In genomic region chr19:29463645-29464395, GRCm38 (mm10) we compare ENCODE assay signal across 28 mouse cellular contexts. TPM values are rescaled to one million over a fixed set of nuclear protein-coding genes. Genes with fewer than 3 reads are reported as not detected.
A peak's percentile ranks its signal among the peaks of the same experiment; 100 is the strongest.
DNase-seq lines count a peak whose midpoint lies in the region; ATAC-seq and TF ChIP-seq lines count a peak whose summit lies in the region.
"Had no signal": no experiment of that assay in that cellular context is flagged by ENCODE, and none has a peak within 500 bp of the region (broad histone marks: within the 10 kb centered on the region; RNA-seq: fewer than 3 reads in every experiment).

No protein-coding gene starts in this region.

- in situ Hi-C loops in CH12.LX (cut with MboI; ENCODE audit: low pct_ligation_motif_present, low pct_unique_long_range_greater_than_20kb, low sequenced_read_pairs): no loop called here

- peak; percentile 5; the same call in 1 of the 2 replicates for TF ChIP-seq CTCF in lung, postnatal 0 days (IDR thresholded peaks at IDR 0.05)
- TF ChIP-seq CTCF in CH12.LX (conservative IDR thresholded peaks at IDR 0.05 in 1 of 2, IDR thresholded peaks at IDR 0.05 in 1 of 2; ENCODE audit: low read depth in 2 of 2, low read length in 2 of 2): peak; percentile 12 to 42; a peak in 2 of 4 replicates

- no peak for ATAC-seq in lung, postnatal 0 days
- ATAC-seq in kidney, embryonic 16.5 days (ENCODE audit: low FRiP score, low TSS enrichment): no peak
- ATAC-seq: activated CD4-positive, CD25-positive, alpha-beta regulatory T cell, adult 4 months; forebrain, embryonic 14.5 days; hindbrain, embryonic 16.5 days; midbrain, embryonic 15.5 days had no signal

- H3K27me3 ChIP-seq in lung, postnatal 0 days (replicated peaks; ENCODE audit: insufficient read depth, low read length): no peaks in the 10 kb centered on the region
- H3K27me3 ChIP-seq in CH12.LX (replicated peaks): no peaks in the 10 kb centered on the region
- H3K27me3 ChIP-seq in kidney, embryonic 16.5 days (ENCODE audit: insufficient read depth, low read length): no peaks in the 10 kb centered on the region
- H3K27me3 ChIP-seq: embryonic facial prominence, embryonic 15.5 days; heart, embryonic 12.5 days; kidney, embryonic 15.5 days; midbrain, embryonic 15.5 days; neural tube, embryonic 13.5 days had no signal

- peak; percentile 37 for TF ChIP-seq RAD21 in CH12.LX (IDR thresholded peaks at IDR 0.05; ENCODE audit: low read depth, low read length)

- H3K79me2 ChIP-seq in CH12.LX (replicated peaks; ENCODE audit: control insufficient read depth, extremely low read depth, insufficient read depth, poor library complexity, severe bottlenecking): no peaks in the 10 kb centered on the region

- no peaks in the 10 kb centered on the region; the same call in 1 of the 2 replicates for H3K4me1 ChIP-seq in lung, postnatal 0 days (ENCODE audit: insufficient read depth, low read depth, low read length)
- peaks cover 0 to 15% of the 10 kb centered on the region in 2 experiments; a peak in 1 of 4 replicates for H3K4me1 ChIP-seq in CH12.LX (ENCODE audit: control insufficient read depth in 1 of 2, insufficient read depth in 2 of 2)
- no peaks in the 10 kb centered on the region for H3K4me1 ChIP-seq in kidney, embryonic 16.5 days (ENCODE audit: insufficient read depth, low read length)
- H3K4me1 ChIP-seq: embryonic facial prominence, embryonic 15.5 days; hindbrain, embryonic 10.5 days; midbrain, embryonic 15.5 days; neural tube, embryonic 13.5 days had no signal

- H3K4me3 ChIP-seq in lung, postnatal 0 days (ENCODE audit: low read depth, low read length): no peak overlapping the region
- no peak overlapping the region for H3K4me3 ChIP-seq in CH12.LX (replicated peaks in 1 of 3; ENCODE audit: low read depth in 2 of 3, low read length in 2 of 3, poor library complexity in 1 of 3)
- H3K4me3 ChIP-seq in kidney, embryonic 16.5 days (ENCODE audit: low read length): no peak overlapping the region
- H3K4me3 ChIP-seq: embryonic facial prominence, embryonic 15.5 days; heart, embryonic 12.5 days; hindbrain, embryonic 10.5 days; kidney, embryonic 15.5 days; left cerebral cortex, adult 2 months; midbrain, embryonic 15.5 days; myocyte; neural tube, embryonic 13.5 days had no signal

- TF ChIP-seq POLR2A in CH12.LX (IDR thresholded peaks at IDR 0.05; ENCODE audit: low read depth, low read length): no peak

- no peaks in the 10 kb centered on the region for H3K36me3 ChIP-seq in lung, postnatal 0 days (ENCODE audit: insufficient read depth, low read length)
- H3K36me3 ChIP-seq in CH12.LX (replicated peaks in 1 of 2; ENCODE audit: control insufficient read depth in 1 of 2, insufficient read depth in 1 of 2, low read length in 1 of 2): peaks cover 0 to 7% of the 10 kb centered on the region in 2 experiments
- no peaks in the 10 kb centered on the region for H3K36me3 ChIP-seq in kidney, embryonic 16.5 days (ENCODE audit: insufficient read depth, low read length)
- H3K36me3 ChIP-seq: embryonic facial prominence, embryonic 15.5 days; heart, embryonic 12.5 days; hindbrain, embryonic 10.5 days; kidney, embryonic 15.5 days; midbrain, embryonic 15.5 days; neural tube, embryonic 13.5 days had no signal

- no peak for DNase-seq in lung, postnatal 0 days (ENCODE audit: low spot score)
- no peak for DNase-seq in lung, postnatal 10 days
- DNase-seq in CH12.LX (ENCODE audit: extremely low read depth): no peak
- DNase-seq in induced T-regulatory cell, adult 2 months (ENCODE audit: low read depth): peak; percentile 48
- no peak for DNase-seq in cerebellum, adult 18-20 months
- DNase-seq in gastrocnemius, postnatal 4 days (ENCODE audit: low spot score in 2 of 2): no peak
- DNase-seq: adrenal gland, postnatal 25 days; cerebellum, adult 9-10 months; gastrocnemius, postnatal 10 days; heart, adult 18-20 months; heart, postnatal 10 days; kidney, adult 11 months; kidney, postnatal 4 days; layer of hippocampus, adult 9-11 months; thymus, postnatal 14 days had no signal

- no peaks in the 10 kb centered on the region for H3K9me3 ChIP-seq in lung, postnatal 0 days (ENCODE audit: low read length)
- no peaks in the 10 kb centered on the region for H3K9me3 ChIP-seq in CH12.LX (replicated peaks; ENCODE audit: low read length)
- H3K9me3 ChIP-seq in kidney, embryonic 16.5 days (ENCODE audit: low read length): no peaks in the 10 kb centered on the region
- H3K9me3 ChIP-seq: embryonic facial prominence, embryonic 15.5 days; heart, embryonic 12.5 days; hindbrain, embryonic 10.5 days; kidney, embryonic 15.5 days; midbrain, embryonic 15.5 days; neural tube, embryonic 13.5 days had no signal

- dilution Hi-C loops in CH12.LX (cut with MboI; ENCODE audit: extremely low pct_ligation_motif_present, extremely low pct_unique_long_range_greater_than_20kb, low sequenced_read_pairs): no loop called here

- H3K27ac ChIP-seq in lung, postnatal 0 days (ENCODE audit: low read length): no peak overlapping the region
- H3K27ac ChIP-seq in CH12.LX (ENCODE audit: insufficient read depth, low read depth): no peak overlapping the region
- no peak overlapping the region for H3K27ac ChIP-seq in kidney, embryonic 16.5 days (ENCODE audit: low read length)
- H3K27ac ChIP-seq: embryonic facial prominence, embryonic 15.5 days; hindbrain, embryonic 10.5 days; kidney, embryonic 15.5 days; left cerebral cortex, adult 2 months; midbrain, embryonic 15.5 days; neural tube, embryonic 13.5 days had no signal

- no peak overlapping the region for H3K9ac ChIP-seq in lung, postnatal 0 days (replicated peaks; ENCODE audit: low read depth)
- H3K9ac ChIP-seq in CH12.LX (ENCODE audit: insufficient read depth, low read depth): no peak overlapping the region
- no peak overlapping the region for H3K9ac ChIP-seq in kidney, embryonic 16.5 days (replicated peaks; ENCODE audit: low read length)
- H3K9ac ChIP-seq: embryonic facial prominence, embryonic 15.5 days; heart, embryonic 12.5 days; kidney, embryonic 15.5 days; midbrain, embryonic 15.5 days; neural tube, embryonic 13.5 days had no signal

- H3K4me2 ChIP-seq in lung, postnatal 0 days (replicated peaks; ENCODE audit: low read depth, low read length): no peak overlapping the region
- no peak overlapping the region for H3K4me2 ChIP-seq in CH12.LX (ENCODE audit: insufficient read depth, low read depth, poor library complexity, severe bottlenecking)
- H3K4me2 ChIP-seq in kidney, embryonic 16.5 days (replicated peaks; ENCODE audit: low read depth, low read length): no peak overlapping the region
- H3K4me2 ChIP-seq: embryonic facial prominence, embryonic 15.5 days; heart, embryonic 12.5 days; kidney, embryonic 15.5 days; midbrain, embryonic 15.5 days; neural tube, embryonic 13.5 days had no signal

- 90% methylated on average over 7 of the region's 7 CpGs for WGBS in lung, postnatal 0 days
- 89% methylated on average over 7 of the region's 7 CpGs for WGBS in kidney, embryonic 16.5 days

- no peak for TF ChIP-seq EP300 in lung, postnatal 0 days (IDR thresholded peaks at IDR 0.05)
- no peak for TF ChIP-seq EP300 in CH12.LX (IDR thresholded peaks at IDR 0.05; ENCODE audit: low read length)

TF ChIP-seq in CH12.LX, 34 proteins besides CTCF, POLR2A, EP300 and RAD21:
- TF ChIP-seq SMC3 (IDR thresholded peaks at IDR 0.05; ENCODE audit: low read depth, low read length) (peak; percentile 32; the same call in 1 of the 2 replicates), ZMIZ1 (IDR thresholded peaks at IDR 0.05; ENCODE audit: low read depth, low read length) (no peak)

RNA-seq across cellular contexts. Expression of gene Pdcd1lg2, which starts 53.1 kb away (rescaled TPM):
- polyA plus RNA-seq in lung, postnatal 0 days (2015; fragmentation: Nextera tagmentation; extraction: Ambion mirVana): 0.15 and 0.26 TPM in 2 replicates
- total RNA-seq in CH12.LX (2012; rRNA removed) (1.6 and 1.7 TPM in 2 replicates), CH12.LX (2014; rRNA removed) (1.4 and 2.4 TPM in 2 replicates)
- polyA plus RNA-seq in CH12.LX (2012; ENCODE audit: insufficient read length, low read depth): 4.6 and 5.5 TPM in 2 replicates
- not detected in 2 replicates for polyA plus RNA-seq in kidney, embryonic 16.5 days (2015; fragmentation: Nextera tagmentation; extraction: Ambion mirVana)
- not detected for total RNA-seq in gastrocnemius, postnatal 4 days (2021)
- total RNA-seq: adrenal gland, postnatal 25 days; gastrocnemius, postnatal 10 days; heart, postnatal 10 days had no signal
- polyA plus RNA-seq: embryonic facial prominence, embryonic 15.5 days; forebrain, embryonic 14.5 days; heart, embryonic 12.5 days; hindbrain, embryonic 10.5 days; kidney, embryonic 15.5 days; limb, embryonic 14.5 days; midbrain, embryonic 15.5 days; myocyte; neural tube, embryonic 13.5 days had no signal

RNA-seq across cellular contexts. Expression of gene Ric1, which starts 58.3 kb away (rescaled TPM):
- polyA plus RNA-seq in lung, postnatal 0 days (2015; fragmentation: Nextera tagmentation; extraction: Ambion mirVana): 17.7 and 18.6 TPM in 2 replicates
- 17.4 and 17.9 TPM in 2 replicates for total RNA-seq in CH12.LX (2012; rRNA removed)
- total RNA-seq in CH12.LX (2014; rRNA removed): 11.2 and 13.7 TPM in 2 replicates
- 16.3 and 18.4 TPM in 2 replicates for polyA plus RNA-seq in CH12.LX (2012; ENCODE audit: insufficient read length, low read depth)
- polyA plus RNA-seq in kidney, embryonic 16.5 days (2015; fragmentation: Nextera tagmentation; extraction: Ambion mirVana): 11.6 and 13.8 TPM in 2 replicates
- 10 to 100 TPM; 34.2 to 40.2 TPM for total RNA-seq in gastrocnemius, postnatal 4 days (2021)
